Mouse (Mus musculus) stomach, embryonic 14.5 days (tissue): ENCODE results near the gene Akna. TPM values are rescaled to one million over a fixed set of nuclear protein-coding genes. Genes with fewer than 3 reads are reported as not detected.
A peak's percentile ranks its signal among the peaks of the same experiment; 100 is the strongest.

ENCODE experiments used
- ATAC-seq: fragments of 200-750 bp; cut with Nextera tagmentation; 2 replicates; pipeline ENCODE4 v1.8.0; 2017; ENCODE audit warnings: low read depth, moderate TSS enrichment; ENCODE audit not compliant: insufficient number of reproducible peaks, insufficient read depth, low FRiP score
- H3K27ac ChIP-seq: fragments of 300-500 bp; sonication (generic); 2 replicates; pipeline ENCODE4 v1.5.1; 2014; ENCODE audit warnings: mild to moderate bottlenecking, low read length, moderate library complexity, mixed read lengths
- H3K27me3 ChIP-seq: fragments of 300-500 bp; sonication (generic); 2 replicates; pipeline ENCODE4 v1.6.1; 2014; ENCODE audit warnings: low read length, control low read depth, mixed read lengths; ENCODE audit not compliant: control insufficient read depth, insufficient read depth
- H3K36me3 ChIP-seq: fragments of 300-500 bp; sonication (generic); 2 replicates; pipeline ENCODE4 v1.6.1; 2014; ENCODE audit warnings: mild to moderate bottlenecking, control low read depth, low read length, moderate library complexity, mixed read lengths; ENCODE audit not compliant: control insufficient read depth, insufficient read depth
- H3K4me1 ChIP-seq: fragments of 300-500 bp; sonication (generic); 2 replicates; pipeline ENCODE4 v1.6.1; 2014; ENCODE audit warnings: low read length, control low read depth, mixed read lengths; ENCODE audit not compliant: control insufficient read depth, insufficient read depth
- H3K4me2 ChIP-seq: fragments of 300-500 bp; sonication (generic); replicated peaks from 2 replicates; pipeline ENCODE4 v1.6.1; 2014; ENCODE audit warnings: low read depth, low read length, control low read depth
- H3K4me3 ChIP-seq: fragments of 300-500 bp; sonication (generic); 2 replicates; pipeline ENCODE4 v1.5.1; 2014; ENCODE audit warnings: low read depth, low read length, control low read depth
- H3K9ac ChIP-seq: fragments of 300-500 bp; sonication (generic); replicated peaks from 2 replicates; pipeline ENCODE4 v1.6.1; 2014; ENCODE audit warnings: low read depth, mild to moderate bottlenecking, control low read depth, low read length, moderate library complexity, mixed read lengths
- H3K9me3 ChIP-seq: fragments of 300-500 bp; sonication (generic); 2 replicates; pipeline ENCODE4 v1.6.1; 2016; ENCODE audit warnings: low read depth, low read length, control low read depth; ENCODE audit not compliant: control insufficient read depth
- WGBS: fragments of 180-500 bp; shearing (Covaris S2); extraction: QIAGEN DNeasy Blood & Tissue Kit; methylation state at CpG from one replicate; pipeline ENCODE4 v1.1.7; 2014; 5-methylcytosine and 5-hydroxymethylcytosine counted together
- polyA plus RNA-seq: library from polyadenylated mRNA; unstranded; fragments of >200 nt; fragmentation: Nextera tagmentation; extraction: Ambion mirVana; gene quantifications from 2 replicates; pipeline ENCODE4 v1.2.1, GENCODE M21; 2014

Akna gene
- polyA plus RNA-seq, 1 experiment from 2014 or later: 6.9 TPM

DNA sequence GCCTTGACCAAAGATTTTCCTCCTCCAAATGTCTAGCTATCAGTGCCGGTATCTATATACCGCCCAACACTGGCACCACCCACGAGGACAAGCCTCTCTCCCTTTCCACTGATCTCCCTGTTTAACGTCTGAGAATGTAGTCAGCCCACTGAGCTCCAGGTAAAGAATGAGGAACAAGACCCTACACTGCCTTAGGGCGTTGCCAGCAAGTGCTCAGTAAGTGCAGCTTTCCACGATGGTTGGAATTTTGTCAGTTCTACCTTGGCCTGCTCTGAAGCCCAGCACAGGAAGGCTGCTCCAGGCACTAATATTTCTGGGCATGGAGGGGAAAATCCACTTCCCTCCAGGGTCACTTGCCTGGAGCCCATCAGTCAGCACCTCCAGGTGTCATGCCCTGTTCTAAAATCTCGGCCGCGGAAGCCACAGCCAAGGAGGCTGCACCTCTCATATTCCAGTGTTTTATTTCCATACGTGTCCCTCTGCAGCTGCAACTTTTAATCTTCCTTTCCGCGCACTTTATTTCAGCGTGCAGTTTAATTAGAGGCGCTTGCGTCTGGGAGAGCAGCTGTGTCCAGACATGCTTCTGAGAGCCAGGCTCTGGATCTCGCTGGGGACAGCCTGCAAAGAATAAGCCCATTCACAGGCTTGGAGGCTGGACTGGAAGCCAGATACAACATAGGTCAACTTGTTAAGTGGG lies 34.1 kb upstream of the Akna start:
- no peak overlapping the region for H3K4me2 ChIP-seq
- H3K36me3 ChIP-seq: no peaks in the 10 kb centered on the region
- 49% methylated on average over 16 of the region's 16 CpGs for WGBS
- no peak overlapping the region for H3K27ac ChIP-seq
- no peak overlapping the region for H3K9ac ChIP-seq
- H3K9me3 ChIP-seq: no peaks in the 10 kb centered on the region
- H3K4me1 ChIP-seq: 0 out of 2 replicates have a peak, but pooled peaks cover 9% of the 10 kb centered on the region
- peak; percentile 4; the same call in 1 of the 2 replicates for ATAC-seq
- no peak overlapping the region for H3K4me3 ChIP-seq
- no peaks in the 10 kb centered on the region for H3K27me3 ChIP-seq

DNA sequence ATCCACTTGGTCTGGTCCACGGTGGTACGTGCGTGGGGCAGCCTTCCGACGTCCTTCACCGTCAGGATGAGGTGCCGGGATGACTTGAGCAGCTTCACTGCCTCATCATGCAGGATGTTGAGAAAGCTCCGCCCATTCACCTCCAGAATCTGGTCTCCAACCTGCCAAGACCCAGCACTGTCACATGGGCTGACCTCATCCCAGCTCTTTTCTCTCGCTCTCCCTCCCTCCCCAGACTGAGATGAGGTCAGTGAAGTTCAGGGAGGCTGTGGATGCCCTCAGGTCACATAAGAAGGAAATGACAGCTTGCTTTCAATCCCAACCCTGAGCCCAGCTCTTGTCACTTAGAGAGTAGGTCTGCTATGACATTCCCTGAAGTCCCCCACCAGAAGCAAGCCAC lies 32.2 kb upstream of the Akna start:
- no peak for ATAC-seq

DNA sequence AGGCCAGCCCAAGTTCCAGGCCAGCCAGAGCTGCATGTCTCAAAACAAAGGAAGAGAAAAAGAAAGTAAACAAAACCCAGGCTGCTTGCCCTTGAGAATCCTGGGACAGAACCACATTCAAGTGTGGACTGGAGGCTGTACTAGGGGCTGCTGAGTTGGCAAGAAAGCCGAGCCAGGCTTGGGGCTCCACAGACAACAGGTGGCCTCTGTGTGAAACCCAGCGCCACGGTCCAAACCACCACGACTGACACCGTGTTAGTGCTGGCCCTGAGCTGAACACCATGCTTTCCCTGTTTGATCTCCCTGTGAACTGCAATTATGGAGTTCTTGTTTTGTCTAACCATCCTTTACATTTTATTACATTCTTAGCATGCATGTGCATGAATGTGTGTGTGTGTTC lies 27.9 kb upstream of the Akna start:
- Histone ChIP-seq H3K27ac (no peak overlapping the region), H3K9me3 (no peaks in the 10 kb centered on the region), H3K9ac (no peak overlapping the region), H3K4me1 (no peaks in the 10 kb centered on the region), H3K36me3 (no peaks in the 10 kb centered on the region), H3K27me3 (no peaks in the 10 kb centered on the region), H3K4me2 (no peak overlapping the region), H3K4me3 (no peak overlapping the region)
- ATAC-seq: no peak
- 79% methylated on average over 5 of the region's 5 CpGs for WGBS

More for the DNA sequence above, 32.2 kb upstream of the Akna start:
- WGBS: 79% methylated on average over 9 of the region's 9 CpGs
- Histone ChIP-seq H3K9ac (no peak overlapping the region), H3K4me2 (no peak overlapping the region), H3K27ac (no peak overlapping the region), H3K4me1 (0 out of 2 replicates have a peak, but pooled peaks cover 9% of the 10 kb centered on the region), H3K9me3 (no peaks in the 10 kb centered on the region), H3K27me3 (no peaks in the 10 kb centered on the region), H3K4me3 (no peak overlapping the region), H3K36me3 (no peaks in the 10 kb centered on the region)

DNA sequence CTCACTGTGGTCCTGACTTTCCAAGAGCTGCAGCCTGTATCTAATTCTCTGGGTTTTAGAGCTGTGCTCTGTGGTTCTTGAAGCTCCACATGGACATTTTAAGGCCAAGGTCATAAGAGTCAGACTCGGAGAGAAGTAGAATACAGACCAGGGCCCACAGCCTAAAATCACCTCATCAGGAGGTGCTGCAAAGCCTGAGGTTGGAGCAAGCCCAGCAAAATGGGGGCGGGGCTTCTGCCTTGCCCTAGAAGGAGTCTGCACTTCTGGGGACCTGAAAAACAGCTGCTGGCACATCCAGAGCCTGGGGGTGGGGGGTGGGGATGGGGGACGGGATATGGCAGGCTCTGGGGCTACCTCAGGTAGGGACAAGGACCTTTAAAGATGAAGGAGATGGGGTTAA lies 27.2 kb upstream of the Akna start:
- Histone ChIP-seq H3K9me3 (no peaks in the 10 kb centered on the region), H3K36me3 (no peaks in the 10 kb centered on the region), H3K27me3 (no peaks in the 10 kb centered on the region), H3K4me2 (no peak overlapping the region), H3K4me3 (no peak overlapping the region), H3K27ac (no peak overlapping the region), H3K4me1 (no peaks in the 10 kb centered on the region), H3K9ac (no peak overlapping the region)
- 38% methylated on average over 3 of the region's 3 CpGs for WGBS
- ATAC-seq: no peak

DNA sequence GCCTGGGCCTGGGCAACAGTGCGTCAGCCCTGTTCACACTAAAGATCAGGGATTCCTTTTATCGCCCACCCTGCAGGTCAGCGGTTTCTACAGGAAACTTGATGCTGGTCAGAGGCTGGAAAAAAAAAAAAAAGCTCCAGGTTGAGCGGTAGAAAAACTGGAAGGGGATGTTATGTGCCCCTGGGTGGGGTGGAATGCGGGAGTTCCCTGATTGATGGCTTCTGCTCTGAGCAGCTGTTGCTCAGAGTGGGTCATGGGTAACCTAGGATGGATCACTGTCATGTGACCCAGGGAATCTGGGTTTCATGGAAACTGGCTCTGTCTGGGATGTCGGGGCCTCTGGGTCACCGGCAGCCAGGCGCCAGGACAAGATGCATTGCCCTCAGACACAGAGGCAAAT lies 23.2 kb upstream of the Akna start:
- no peak for ATAC-seq
- H3K9ac ChIP-seq: no peak overlapping the region
- WGBS: 39% methylated on average over 8 of the region's 8 CpGs
- H3K4me1 ChIP-seq: no peaks in the 10 kb centered on the region
- no peak overlapping the region for H3K27ac ChIP-seq
- H3K9me3 ChIP-seq: no peaks in the 10 kb centered on the region
- no peaks in the 10 kb centered on the region for H3K27me3 ChIP-seq
- H3K4me2 ChIP-seq: no peak overlapping the region
- no peaks in the 10 kb centered on the region for H3K36me3 ChIP-seq
- H3K4me3 ChIP-seq: no peak overlapping the region

DNA sequence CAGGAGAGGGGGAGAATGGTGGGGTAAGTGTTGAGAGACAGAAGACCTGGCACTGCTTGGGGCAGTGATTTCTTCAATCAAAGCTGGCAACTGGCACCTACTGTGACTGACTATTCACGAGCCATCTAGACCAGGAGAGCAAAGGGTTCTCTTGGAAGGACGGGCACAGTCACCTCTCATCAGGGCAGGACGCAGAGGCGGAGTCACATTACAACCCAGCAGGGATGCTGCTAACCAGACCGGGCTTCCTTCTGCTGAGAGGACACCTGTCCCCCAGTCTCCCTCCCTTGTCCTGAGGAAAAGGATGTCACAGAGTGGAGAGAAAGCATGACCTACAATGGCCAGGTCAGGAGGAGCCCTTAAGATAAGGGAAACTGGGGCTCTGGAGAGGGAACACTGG lies 20.7 kb upstream of the Akna start:
- no peak overlapping the region for H3K4me2 ChIP-seq
- no peak overlapping the region for H3K9ac ChIP-seq
- H3K27ac ChIP-seq: no peak overlapping the region
- 37% methylated on average over 5 of the region's 5 CpGs for WGBS
- H3K9me3 ChIP-seq: no peaks in the 10 kb centered on the region
- no peaks in the 10 kb centered on the region for H3K27me3 ChIP-seq
- no peaks in the 10 kb centered on the region for H3K4me1 ChIP-seq
- no peak overlapping the region for H3K4me3 ChIP-seq
- H3K36me3 ChIP-seq: no peaks in the 10 kb centered on the region
- ATAC-seq: no peak

DNA sequence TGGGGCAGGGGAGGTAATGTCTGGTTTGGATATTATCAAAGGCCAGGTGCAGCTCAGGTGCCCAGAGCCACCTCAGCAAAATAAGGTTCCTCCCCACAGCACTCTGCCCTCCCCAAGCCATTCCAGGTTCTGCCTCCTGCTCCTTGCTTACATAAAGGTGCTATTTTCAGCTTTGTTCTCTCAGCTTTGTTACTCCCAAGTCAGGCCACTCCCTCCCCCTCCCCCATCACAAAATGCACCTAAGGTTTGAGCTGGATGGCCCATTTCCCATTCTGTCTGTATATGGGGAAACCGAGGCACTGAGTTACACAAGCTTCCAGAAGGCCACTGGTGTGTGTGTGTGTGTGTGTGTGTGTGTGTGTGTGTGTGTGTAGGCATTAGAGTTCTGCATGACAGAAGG lies 20.1 kb upstream of the Akna start:
- Histone ChIP-seq H3K9ac (no peak overlapping the region), H3K27me3 (no peaks in the 10 kb centered on the region), H3K27ac (no peak overlapping the region), H3K4me3 (no peak overlapping the region), H3K36me3 (no peaks in the 10 kb centered on the region), H3K4me2 (no peak overlapping the region), H3K9me3 (no peaks in the 10 kb centered on the region), H3K4me1 (no peaks in the 10 kb centered on the region)
- WGBS: 29% methylated on average over 1 of the region's 1 CpGs
- no peak for ATAC-seq

DNA sequence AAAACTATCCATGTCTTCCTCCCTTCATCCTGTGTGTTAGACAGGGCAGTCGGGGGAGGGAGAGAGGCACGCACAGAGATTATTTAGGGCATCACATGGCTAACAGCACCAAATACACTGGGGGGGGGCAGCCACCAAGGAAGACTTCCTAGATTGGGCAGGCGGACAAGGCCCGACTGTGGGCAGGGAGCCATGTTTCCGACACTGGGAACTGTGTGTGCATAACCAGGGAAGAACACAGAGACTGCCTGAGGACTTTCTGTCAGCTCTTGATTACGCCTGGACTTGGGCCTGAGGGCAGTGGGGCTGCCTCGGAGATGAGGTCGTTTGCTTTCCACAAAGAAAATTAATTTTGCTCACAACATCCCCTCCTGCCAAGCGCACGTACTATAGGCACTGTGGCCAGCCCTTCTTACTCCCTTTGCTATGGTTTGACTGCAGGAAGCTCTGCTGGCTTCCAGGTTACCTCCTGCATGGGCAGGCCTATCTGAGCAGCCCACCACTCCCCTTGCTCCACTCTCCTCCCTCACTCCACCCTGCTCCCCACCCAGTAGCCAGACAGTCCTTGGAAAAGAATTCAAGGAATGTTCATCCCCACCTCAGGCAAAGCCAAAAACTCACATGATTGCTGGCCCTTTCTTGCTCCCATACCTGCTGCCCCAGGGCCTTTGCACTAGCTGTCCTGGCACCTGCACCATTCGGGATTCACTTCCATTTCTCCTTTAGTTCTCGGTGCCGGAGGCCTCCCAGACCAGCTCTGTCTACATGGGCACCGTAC lies 17.2 kb upstream of the Akna start:
- H3K27ac ChIP-seq: no peak overlapping the region
- H3K4me2 ChIP-seq: no peak overlapping the region
- H3K4me1 ChIP-seq: peaks cover 2% of the 10 kb centered on the region; the same call in 1 of the 2 replicates
- no peak overlapping the region for H3K9ac ChIP-seq
- no peaks in the 10 kb centered on the region for H3K9me3 ChIP-seq
- no peak overlapping the region for H3K4me3 ChIP-seq
- WGBS: 71% methylated on average over 14 of the region's 14 CpGs
- ATAC-seq: no peak
- no peaks in the 10 kb centered on the region for H3K27me3 ChIP-seq
- H3K36me3 ChIP-seq: no peaks in the 10 kb centered on the region
